Mouse (Mus musculus): ENCODE data around the gene Csnk2a1.
"Not testable (repeated sequence)": the region's sequence is repeated elsewhere in the genome, so short reads cannot be mapped to it uniquely, and the experiment has no call there.

Gene Csnk2a1

DNA sequence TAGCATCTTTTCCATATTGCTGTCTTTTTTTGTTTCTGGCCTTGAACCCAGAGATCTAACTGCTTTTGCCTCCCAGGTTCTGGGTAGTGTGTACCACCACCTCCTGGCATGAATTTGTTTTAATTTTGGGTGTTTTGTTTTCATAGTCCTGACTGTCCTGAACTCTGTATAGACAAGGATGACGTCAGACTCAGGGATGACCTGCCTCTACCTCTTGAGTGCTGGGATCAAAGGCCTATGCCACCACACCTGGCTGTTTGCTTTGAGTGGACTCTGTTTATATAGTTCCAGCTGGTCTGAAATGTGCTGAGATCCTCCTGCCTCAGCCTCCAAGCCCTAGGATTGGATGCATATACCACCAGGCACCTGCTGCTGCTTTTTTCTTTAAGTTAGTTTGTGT lies 11.3 kb downstream of the Csnk2a1 start:
- DNase-seq (ENCODE audit: low spot score), result no peak

DNA sequence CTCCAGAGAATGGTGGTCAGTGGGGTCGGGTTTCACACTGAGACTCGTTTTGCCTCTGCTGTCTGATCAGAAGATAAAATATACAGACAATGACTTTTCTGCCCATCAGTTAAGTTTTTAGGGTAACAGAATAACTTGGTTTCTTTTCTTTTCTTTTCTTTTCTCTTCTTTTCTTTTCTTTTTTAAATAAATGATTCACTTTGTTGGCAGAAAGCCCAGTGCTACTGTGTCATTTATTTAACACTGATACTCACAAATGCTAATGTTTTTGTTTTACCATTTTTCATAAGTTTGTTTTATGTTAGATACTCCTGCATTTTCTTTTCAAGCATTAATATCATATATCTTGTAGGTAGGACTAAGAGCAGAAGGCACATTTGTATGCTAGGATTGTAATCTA lies 13.9 kb downstream of the Csnk2a1 start:
- no peak for DNase-seq (ENCODE audit: low spot score)

DNA sequence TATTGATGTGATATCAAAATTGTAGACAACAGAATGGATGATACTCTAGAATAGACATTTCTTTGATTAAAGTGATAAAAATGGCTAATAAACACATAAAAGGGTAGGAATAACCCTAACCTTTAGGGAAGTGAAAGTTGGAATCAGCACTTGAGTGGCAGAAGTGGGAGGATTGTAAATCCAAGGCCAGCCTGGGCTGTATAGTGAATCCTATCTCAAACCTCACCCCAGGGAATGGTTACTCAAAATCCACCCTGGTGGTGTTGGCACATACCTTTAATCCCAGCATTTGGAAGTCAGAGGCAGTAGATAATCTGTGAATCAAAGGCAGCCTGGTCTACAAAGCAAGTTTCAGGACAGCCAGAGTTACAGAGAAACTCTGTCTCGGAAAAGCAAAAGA lies 20.6 kb downstream of the Csnk2a1 start:
- no peak for DNase-seq (ENCODE audit: low spot score)

DNA sequence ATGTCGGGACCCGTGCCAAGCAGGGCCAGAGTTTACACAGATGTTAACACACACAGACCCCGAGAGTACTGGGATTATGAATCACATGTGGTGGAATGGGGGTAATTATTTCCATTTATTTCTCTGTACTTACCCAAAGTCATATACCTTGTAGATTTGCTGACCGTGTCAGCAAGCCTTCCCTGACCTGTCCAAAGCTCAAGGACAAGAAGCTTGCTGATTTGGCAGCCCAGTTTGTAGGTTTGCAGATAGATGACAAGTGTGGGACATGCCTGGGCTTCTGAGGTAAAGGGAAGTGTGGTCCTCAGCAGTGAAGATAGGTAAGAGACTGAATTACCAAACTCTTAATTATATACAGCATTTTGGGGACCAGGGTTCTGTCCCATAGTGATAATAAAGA lies 23.9 kb downstream of the Csnk2a1 start:
- DNase-seq (ENCODE audit: low spot score), result no peak

DNA sequence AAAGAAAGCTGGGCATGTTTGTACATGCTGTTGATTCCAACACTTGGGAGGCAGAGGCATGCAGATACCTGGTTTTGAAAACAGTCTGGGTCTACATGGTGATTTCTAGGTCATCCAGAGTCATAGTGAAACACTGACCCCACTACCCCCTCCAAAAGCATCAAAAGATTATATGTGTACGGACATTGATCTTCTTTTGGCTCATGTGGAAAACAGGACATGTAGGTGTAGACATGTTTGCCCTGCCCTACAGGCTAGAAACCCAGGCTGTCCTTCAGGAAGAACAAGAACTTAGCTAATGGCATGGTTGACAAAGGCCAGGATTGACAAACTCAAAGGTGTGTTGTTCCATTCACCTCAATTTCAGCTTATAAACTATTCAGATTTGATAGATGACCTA lies 33.1 kb downstream of the Csnk2a1 start:
- DNase-seq (ENCODE audit: low spot score), result no peak

DNA sequence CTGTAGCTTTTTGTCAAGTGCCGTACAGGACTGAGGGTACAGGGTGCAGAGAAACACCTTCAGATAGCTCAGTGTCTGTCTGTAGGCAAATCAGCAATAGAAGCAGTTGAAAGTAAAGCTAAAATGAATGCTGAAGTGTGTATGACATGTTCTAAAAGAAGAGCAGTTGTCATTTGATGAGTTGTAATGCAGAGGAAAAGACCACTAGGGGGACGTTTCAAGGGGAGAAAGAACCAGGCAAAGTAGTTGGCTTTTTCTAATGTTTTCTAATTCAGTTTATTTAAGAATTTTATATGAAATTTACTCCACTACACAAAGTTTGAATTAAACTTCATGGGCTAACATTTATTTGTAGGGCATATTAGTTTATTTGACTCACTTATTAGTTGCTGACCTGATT lies 47.0 kb downstream of the Csnk2a1 start:
- no peak for DNase-seq (ENCODE audit: low spot score)

DNA sequence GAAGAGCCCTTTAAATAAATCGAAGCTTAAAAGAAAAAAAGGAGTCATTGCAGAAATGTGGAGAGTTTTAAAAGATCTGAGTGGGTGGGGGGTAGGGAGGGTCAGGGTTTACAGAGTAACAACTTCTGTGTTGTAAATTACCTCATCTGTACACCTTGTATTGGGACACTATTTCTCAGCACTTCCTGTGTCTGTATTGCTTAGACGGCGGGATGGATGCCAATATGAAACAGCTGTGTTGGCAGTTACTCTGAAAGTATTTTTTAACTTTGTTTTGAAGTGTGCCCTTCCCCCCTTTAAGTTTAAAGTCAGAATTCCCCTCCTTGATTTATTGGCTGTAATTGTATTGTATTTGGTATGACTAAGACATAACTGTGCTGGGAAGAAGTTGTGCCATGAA lies 54.8 kb downstream of the Csnk2a1 start:
- no peak for DNase-seq (ENCODE audit: low spot score)

DNA sequence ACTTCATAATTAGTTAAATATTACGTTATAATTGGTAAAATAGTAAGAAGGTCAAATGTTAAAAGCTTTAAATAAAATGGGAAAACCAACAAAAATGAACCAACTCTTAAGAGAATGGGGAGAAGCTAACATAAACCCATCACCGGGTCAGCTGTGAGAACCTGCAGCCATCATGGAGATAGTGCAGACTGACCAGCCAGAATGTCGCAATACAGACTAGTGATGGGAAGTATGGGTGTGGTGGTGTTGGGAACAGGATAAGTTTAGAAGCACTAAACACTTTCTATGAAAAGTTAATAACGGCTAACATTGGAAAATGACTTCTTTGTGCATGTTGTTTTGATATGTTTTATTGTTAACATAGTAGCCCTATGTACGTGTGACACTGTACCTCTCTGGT lies 60.9 kb downstream of the Csnk2a1 start:
- DNase-seq (ENCODE audit: low spot score), result no peak

DNA sequence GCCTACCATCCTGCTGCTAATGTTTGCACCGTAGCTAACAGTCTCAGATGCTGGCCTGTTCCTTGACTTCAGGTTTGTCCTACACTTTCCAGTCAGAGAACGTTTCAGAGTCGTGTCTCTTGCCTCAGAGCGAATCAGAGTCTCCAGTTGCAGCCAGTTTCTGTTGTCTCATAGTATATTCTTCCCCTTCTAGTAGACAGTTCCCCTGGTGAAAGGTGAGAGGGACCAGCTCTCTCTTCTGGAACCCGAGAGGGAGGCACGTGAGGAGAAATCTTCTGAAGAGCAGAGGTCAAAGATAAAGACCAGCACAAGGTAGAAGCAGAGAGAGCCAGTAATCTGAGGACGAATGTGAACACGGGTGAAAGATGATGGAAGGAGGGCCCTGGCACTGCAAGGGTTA lies 61.4 kb downstream of the Csnk2a1 start:
- no peak for DNase-seq (ENCODE audit: low spot score)

DNA sequence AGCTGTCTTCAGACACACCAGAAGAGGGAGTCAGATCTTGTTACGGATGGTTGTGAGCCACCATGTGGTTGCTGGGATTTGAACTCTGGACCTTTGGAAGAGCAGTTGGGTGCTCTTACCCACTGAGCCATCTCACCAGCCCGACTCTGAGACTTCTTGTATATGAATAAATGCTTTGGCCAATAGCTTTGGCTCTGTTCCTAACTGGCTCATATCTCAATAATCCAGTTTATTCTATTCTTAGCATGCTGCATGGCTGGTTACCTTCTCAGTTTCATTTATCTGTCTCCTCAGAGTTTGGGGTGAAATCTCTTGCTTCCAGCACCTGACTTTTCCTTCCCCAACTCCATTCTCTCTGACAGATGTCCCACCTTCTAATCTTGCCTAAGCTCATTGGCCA lies 63.0 kb downstream of the Csnk2a1 start:
- not testable (repeated sequence) for DNase-seq (ENCODE audit: low spot score)

DNA sequence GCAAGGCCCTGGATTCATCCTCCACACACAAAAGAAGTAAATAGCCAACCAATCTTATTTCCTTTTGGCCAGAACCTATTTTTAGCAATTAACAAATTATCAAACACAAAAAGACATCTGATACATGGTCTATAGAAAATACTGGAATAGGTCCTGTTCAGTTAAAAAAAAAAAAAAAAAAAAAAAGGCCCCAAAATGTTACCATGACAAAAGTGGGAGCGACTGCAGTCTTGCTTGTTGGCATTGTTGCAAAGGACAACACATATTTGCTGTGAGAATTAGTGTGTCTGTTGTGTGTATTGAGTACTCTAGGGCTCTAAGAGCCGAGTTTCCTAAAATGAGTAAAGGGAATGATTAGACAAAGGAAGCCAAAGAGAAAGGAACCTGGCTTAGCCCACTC lies 65.8 kb downstream of the Csnk2a1 start:
- DNase-seq (ENCODE audit: low spot score), result no peak

DNA sequence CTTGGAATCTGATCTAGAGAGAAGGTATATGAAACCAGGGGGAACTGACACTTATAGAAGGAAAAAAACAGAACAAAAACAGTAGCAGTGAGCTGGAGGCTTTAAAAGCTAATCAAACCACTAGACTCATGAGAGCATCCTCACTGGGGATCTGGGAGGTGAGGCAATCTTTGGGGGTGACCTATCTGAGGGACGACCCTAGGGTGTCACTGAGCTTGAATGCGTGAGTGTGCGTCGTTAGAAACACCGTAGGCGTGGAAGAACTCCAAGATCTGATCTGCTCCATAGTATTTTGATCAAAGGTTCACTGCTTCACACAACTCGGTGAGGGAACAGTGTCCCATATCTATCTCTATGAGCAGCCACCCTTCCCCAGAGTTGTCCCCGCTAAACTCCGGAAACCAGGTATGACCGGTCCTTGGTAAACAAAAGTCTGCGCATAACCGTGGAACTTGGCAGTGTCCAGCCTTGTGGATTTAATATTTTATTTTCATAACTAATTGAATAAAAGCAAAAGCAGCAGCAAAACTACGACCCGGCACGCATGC lies 66.6 kb downstream of the Csnk2a1 start:
- no peak for DNase-seq (ENCODE audit: low spot score)

DNA sequence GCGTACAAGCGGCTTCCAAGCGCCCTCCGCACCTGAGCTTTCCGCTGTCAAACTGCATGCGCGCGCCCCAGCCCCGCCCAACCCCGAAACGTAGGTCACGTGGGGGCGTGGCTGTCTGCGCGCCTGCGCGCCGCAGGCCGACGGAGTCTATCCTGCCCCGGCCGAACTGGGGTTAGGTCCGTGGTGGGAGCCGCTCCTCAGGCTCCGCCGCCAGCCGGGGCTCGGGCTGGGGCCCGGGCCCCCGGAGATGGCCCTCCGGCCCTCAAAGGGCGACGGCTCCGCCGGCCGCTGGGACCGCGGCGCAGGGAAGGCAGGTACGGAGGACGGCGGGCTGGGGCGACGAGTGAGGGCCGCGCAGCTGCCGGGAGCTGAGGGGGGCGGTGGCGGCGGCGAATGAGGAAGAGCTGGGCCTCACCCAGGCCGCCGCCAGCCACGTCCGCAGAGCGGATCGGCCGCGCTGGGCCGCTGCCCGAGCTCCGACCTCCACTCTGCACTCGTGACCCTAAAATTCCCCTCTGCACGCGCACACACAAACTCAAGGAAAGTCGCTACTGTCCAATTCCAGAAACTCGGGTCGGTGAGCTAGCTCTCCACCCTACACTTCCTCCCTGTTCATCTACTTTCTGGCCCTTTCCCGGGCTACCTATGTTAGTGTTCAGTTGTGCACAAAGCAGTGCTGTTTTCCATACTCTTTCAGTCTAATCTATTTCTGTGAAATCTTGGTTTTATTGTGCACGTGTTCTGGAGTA lies 67.3 kb downstream of the Csnk2a1 start, which contains the start of gene Tbc1d20:
Tbc1d20 (plus strand) TSS at position 102 of the 749 bp plus-strand sequence.
- DNase-seq (ENCODE audit: low spot score), result peak; percentile 92

DNA sequence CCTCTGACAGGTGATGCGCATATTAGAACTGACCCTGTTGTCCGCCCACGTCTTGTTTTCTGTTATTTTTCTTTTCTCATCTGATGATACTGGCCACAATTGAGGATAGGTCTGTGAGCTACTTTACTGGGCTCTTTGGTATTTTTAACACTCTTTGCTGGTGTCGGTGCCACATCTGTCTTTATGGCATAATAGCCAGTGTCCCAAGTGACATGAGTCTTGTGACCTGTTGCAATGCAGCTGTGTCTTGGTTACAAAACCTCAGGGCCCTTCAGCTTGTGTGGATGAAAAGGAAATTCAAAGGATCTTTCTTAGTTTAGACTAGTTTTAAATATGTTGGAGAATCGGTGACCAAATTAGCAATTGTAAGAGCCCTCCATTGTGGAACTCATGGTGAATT lies 67.9 kb downstream of the Csnk2a1 start:
- DNase-seq (ENCODE audit: low spot score), result no peak

DNA sequence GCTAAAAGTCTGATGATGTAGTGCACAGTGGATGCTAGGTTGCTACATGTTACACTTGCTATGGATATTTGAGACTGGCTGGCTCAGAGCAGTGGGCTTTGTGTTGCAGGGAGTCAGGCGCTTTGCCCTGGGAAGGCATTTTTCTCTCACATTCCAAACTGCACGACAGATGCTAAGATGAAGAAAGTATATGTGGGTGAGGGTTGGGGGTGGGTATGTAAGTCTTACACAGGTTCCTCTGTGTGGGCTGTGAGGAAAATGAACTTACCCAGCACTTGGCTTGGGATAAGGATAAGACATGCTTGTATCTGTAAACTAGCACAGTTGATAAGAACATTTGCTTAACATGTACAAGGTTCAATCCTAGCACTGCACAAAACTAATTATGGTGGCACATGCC lies 76.2 kb downstream of the Csnk2a1 start:
- no peak for DNase-seq (ENCODE audit: low spot score)

DNA sequence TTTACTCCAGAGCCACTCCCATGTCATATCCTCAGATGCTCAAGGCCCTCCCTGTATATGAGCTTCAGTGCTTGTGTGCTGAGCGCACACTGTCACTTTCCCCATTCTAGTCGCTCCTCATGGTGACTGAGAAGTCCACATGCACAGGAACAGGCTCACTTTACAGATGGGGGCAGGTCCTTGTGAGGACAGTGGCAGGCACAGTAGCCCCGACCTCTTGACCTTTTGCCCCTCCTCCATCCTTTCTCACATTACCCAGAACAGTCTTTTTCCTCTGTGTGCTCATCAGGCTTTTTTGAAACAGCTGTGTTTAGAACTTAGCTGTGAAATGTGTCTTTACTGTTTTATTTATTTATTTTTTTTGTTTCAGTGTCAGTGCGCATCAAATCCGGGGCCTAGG lies 77.1 kb downstream of the Csnk2a1 start:
- DNase-seq (ENCODE audit: low spot score), result no peak

DNA sequence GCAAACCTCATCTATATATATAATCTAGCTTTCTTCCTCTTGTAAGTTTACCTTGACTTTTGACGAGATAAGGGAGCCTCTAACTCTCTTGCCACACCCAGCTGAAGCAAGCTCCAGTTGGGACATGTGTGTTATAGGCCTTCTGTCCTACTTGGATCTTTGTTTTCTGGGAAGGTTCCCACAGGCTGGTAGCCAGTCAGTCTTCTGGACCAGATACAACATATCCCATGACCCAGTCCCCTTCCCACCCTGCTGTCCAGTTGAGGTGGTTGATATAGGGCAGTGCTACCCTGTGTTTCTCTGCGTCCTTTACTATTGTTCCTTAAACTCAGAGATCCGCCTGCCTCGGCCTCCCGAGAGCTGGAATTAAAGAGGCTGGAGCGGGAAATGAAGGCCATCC lies 78.8 kb downstream of the Csnk2a1 start:
- no peak for DNase-seq (ENCODE audit: low spot score)

DNA sequence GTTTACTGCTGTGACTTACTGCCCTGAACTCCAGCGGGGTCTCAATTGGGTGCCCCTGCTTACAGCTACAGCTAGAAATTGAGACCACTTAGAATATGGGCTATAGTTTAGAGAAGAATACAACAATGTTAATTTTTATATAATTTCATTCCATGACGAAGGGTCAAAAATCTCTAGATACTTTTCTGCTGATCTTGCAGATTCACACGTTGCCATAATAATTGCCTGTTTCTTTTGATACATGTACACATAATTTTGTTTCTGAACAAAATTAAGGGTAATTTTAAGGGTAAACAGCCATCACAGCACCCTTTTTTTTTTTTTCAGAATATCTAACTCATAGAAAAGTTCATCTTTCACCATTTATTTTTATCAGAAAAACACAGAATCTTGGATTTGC lies 80.5 kb downstream of the Csnk2a1 start:
- DNase-seq (ENCODE audit: low spot score), result no peak

DNA sequence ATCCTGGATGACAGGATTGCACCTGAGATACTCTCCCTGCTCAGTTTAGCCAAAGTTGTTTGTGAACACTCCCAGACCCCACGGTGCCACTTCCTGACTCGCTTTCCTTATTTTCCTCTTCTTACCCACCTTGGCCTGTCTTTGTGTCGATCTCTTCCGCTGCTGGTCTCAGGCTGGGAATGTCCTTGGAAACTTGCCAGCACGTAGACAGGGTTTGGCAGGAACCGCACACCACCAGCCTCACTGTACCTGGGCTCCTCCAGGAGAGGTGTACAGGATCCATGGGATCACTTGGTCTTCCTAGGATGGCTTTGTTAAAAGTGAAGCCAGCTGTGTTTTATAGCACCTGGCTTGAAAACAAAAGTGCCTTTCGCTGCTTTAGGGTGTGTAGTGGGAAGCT lies 86.4 kb downstream of the Csnk2a1 start:
- DNase-seq (ENCODE audit: low spot score), result no peak

DNA sequence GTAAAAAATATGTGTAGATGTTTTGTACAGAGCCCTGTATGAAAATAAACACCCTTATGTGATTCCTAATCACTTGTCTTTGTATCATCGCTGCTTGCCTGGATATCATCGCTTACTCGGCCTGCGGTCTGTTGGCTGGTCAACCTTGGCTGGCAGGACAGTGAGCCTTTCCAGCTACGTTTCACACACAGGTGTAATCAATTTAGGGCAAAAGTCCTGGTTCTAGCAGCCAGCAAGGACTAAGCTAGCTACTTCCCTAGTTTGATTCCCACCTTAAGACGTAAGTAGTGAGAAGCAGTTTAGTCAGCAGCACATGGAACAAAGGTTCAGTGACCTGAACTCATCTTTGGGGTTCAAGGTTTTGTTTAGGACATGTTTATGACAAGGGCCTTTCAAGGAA lies 87.3 kb downstream of the Csnk2a1 start:
- DNase-seq (ENCODE audit: low spot score), result no peak

DNA sequence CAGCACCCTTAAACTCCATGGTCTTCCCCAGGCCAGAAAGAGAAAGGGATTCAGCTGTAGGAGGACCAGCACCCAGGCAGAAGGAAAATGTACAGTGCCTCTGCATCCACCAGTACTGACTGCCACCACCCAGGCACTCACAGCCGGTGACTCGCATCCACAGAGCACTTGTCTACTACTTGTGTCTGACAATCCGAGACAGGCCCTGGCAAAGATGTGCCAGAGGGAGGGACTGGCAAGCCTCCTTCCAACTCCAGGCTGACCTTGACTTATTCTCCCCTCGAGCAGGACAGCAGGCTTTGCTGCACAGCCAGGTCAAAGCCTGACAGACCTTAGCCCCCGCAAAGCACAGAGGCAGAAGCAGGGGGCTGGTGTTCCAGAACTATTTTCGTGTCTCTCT lies 90.4 kb downstream of the Csnk2a1 start:
- DNase-seq (ENCODE audit: low spot score), result no peak

DNA sequence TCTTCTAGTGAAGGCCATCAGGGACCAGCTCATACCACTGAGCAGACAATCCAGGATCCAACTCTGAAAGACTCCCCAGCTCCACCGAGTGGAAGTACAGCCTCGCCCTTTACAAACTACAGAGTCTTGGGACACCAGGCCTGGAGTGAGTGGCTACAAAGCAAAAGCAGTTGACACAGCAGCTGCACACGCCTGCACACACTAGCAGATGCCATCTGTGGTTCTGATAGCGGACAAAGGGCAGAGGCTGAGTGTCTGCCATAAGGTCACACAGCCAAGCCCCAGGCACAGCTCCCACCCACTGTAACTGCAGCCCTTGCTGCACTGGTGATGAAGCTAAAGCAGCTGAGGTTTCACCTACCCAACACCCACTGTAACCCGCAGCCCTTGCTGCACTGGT lies 94.9 kb downstream of the Csnk2a1 start:
- DNase-seq (ENCODE audit: low spot score), result no peak

DNA sequence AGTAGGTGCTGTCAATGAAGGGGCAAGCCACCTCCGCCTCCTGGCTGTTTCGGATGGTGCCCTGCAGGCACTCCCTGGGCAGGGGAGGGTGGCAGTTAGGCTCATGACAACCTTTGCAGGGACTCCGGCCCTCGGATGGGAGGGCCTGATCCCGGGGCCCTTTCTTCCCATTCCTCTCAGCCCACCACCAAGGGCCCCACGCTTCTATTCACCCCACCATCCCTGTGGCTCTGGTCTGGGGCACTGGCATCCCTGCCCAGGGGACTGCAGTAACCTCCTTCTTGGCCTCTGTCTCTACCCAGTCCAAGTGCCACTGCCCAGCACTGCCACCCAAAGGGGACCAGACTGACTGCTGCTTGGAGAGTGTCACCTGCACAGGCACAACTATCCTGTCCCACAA lies 95.6 kb downstream of the Csnk2a1 start:
- no peak for DNase-seq (ENCODE audit: low spot score)

DNA sequence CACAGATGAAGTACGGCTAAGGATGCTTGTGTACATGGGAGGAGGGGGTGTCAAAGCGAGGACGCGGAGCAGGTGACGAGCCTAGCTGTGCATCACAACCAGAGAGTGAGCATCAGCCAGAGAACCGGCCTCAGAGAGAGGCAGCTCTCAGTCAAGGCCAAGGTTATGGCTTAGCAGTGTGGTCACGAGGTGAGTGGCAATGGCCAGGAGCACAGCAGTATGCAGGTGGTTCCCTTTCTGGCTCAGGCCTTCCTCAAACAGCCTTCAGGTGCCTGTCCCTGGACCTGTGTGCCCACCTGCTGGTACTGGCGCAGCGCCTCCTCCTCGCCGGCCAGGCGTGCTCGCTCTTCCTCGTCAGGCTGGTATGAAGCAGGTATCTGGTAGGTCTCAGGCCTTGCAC lies 97.3 kb downstream of the Csnk2a1 start:
- DNase-seq (ENCODE audit: low spot score), result no peak
